Mouse (Mus musculus) hindbrain, postnatal 0 days (tissue): ENCODE measurements around the gene Mms19. TPM values are rescaled to one million over a fixed set of nuclear protein-coding genes. Genes with fewer than 3 reads are reported as not detected.

Experiments used
- ATAC-seq: fragments of 200-750 bp; cut with Nextera tagmentation; 2 replicates; pipeline ENCODE4 v1.8.0; 2017; ENCODE audit warnings: mild to moderate bottlenecking, moderate TSS enrichment, moderate library complexity
- DNase-seq: peaks from one replicate; pipeline ENCODE4 v3.0.0-alpha.2; 2015; ENCODE audit warnings: low spot score
- H3K27ac ChIP-seq: fragments of 300-500 bp; sonication (generic); 2 replicates; pipeline ENCODE4 v1.5.1; 2014; ENCODE audit warnings: mild to moderate bottlenecking
- H3K27me3 ChIP-seq: fragments of 300-500 bp; sonication (generic); 2 replicates; pipeline ENCODE4 v1.6.1; 2014; ENCODE audit warnings: low read length, mixed read lengths; ENCODE audit not compliant: insufficient read depth
- H3K36me3 ChIP-seq: fragments of 300-500 bp; sonication (generic); 2 replicates; pipeline ENCODE4 v1.6.1; 2014; ENCODE audit warnings: low read length, mixed read lengths; ENCODE audit not compliant: insufficient read depth
- H3K4me1 ChIP-seq: fragments of 300-500 bp; sonication (generic); 2 replicates; pipeline ENCODE4 v1.6.1; 2014; ENCODE audit warnings: antibody characterized with exemption, low read length, mixed read lengths; ENCODE audit not compliant: insufficient read depth
- H3K4me2 ChIP-seq: fragments of 300-500 bp; sonication (generic); 2 replicates; pipeline ENCODE4 v1.6.1; 2014; ENCODE audit warnings: low read depth, mild to moderate bottlenecking, low read length, moderate library complexity, mixed read lengths
- H3K4me3 ChIP-seq: fragments of 300-500 bp; sonication (generic); 2 replicates; pipeline ENCODE4 v1.5.1; 2014; ENCODE audit warnings: low read length
- H3K9ac ChIP-seq: fragments of 300-500 bp; sonication (generic); replicated peaks from 2 replicates; pipeline ENCODE4 v1.6.1; 2014; ENCODE audit warnings: mild to moderate bottlenecking, low read length, moderate library complexity, mixed read lengths
- H3K9me3 ChIP-seq: fragments of 300-500 bp; sonication (generic); 2 replicates; pipeline ENCODE4 v1.6.1; 2016; ENCODE audit warnings: low read length, mixed read lengths
- CTCF ChIP-seq: IDR thresholded peaks from 2 replicates; pipeline ENCODE4 v1.5.1; 2016; ENCODE audit warnings: antibody characterized with exemption, control low read depth, low read depth
- WGBS: fragments of 180-500 bp; shearing (Covaris S2); extraction: QIAGEN DNeasy Blood & Tissue Kit; methylation state at CpG from one replicate; pipeline ENCODE4 v1.1.7; 2014; 5-methylcytosine and 5-hydroxymethylcytosine counted together
- polyA plus RNA-seq: library from polyadenylated mRNA; unstranded; fragments of >200 nt; fragmentation: Nextera tagmentation; extraction: Ambion mirVana; gene quantifications from 2 replicates; pipeline ENCODE4 v1.2.1, GENCODE M21; 2015
- total RNA-seq: library from RNA; depleted of rRNA; stranded (reverse); fragments of >200 nt; gene quantifications from 2 replicates; pipeline ENCODE4 v1.2.3, GENCODE M21; 2014

Gene Mms19
- total and polyA plus RNA-seq, 2 experiments from 2014 or later = 28.8 to 54.8 TPM

- peak overlapping the region; percentile 6; the same call in 1 of the 2 replicates for H3K27ac ChIP-seq
- H3K9me3 ChIP-seq = no peaks in the 10 kb centered on the region
- no peak overlapping the region for H3K4me2 ChIP-seq
- DNase-seq (peak; percentile 38), ATAC-seq (peak; percentile 59; the same call in 1 of the 2 replicates)
- no peak overlapping the region for H3K9ac ChIP-seq
- H3K27me3 ChIP-seq = no peaks in the 10 kb centered on the region
- 40% methylated on average over 13 of the region's 13 CpGs for WGBS
- no peak overlapping the region for H3K4me3 ChIP-seq
- H3K36me3 ChIP-seq = no peaks in the 10 kb centered on the region
- H3K4me1 ChIP-seq = no peaks in the 10 kb centered on the region; the same call in 1 of the 2 replicates
- no peak for TF ChIP-seq CTCF
Observed at GRCm38 (mm10) chr19:41973891-41974794, 6.8 kb downstream of the Mms19 start.

- DNase-seq (no peak), ATAC-seq (no peak)
- WGBS = 94% methylated on average over 7 of the region's 7 CpGs
- H3K27ac ChIP-seq = no peak overlapping the region
- peaks cover 10% of the 10 kb centered on the region; the same call in 1 of the 2 replicates for H3K36me3 ChIP-seq
- H3K4me1 ChIP-seq = no peaks in the 10 kb centered on the region
- H3K9ac ChIP-seq = no peak overlapping the region
- no peaks in the 10 kb centered on the region for H3K9me3 ChIP-seq
- H3K27me3 ChIP-seq = no peaks in the 10 kb centered on the region
- no peak overlapping the region for H3K4me3 ChIP-seq
- no peak overlapping the region for H3K4me2 ChIP-seq
- no peak for TF ChIP-seq CTCF
Observed at GRCm38 (mm10) chr19:41969618-41970017, 11.3 kb downstream of the Mms19 start.

GRCm38 (mm10) chr19:41953574-41953973, 27.4 kb downstream of the Mms19 start:
- peaks cover 56% of the 10 kb centered on the region for H3K36me3 ChIP-seq
- no peak overlapping the region for H3K4me2 ChIP-seq
- WGBS = 85% methylated on average over 3 of the region's 3 CpGs
- no peak overlapping the region for H3K9ac ChIP-seq
- no peaks in the 10 kb centered on the region for H3K4me1 ChIP-seq
- no peak for ATAC-seq
- H3K27me3 ChIP-seq = no peaks in the 10 kb centered on the region
- no peak overlapping the region for H3K4me3 ChIP-seq
- no peaks in the 10 kb centered on the region for H3K9me3 ChIP-seq
- H3K27ac ChIP-seq = no peak overlapping the region
- no peak for DNase-seq
- TF ChIP-seq CTCF = no peak

- WGBS = 77% methylated on average over 4 of the region's 4 CpGs
Observed at GRCm38 (mm10) chr19:41952287-41952686, 28.7 kb downstream of the Mms19 start.

GRCm38 (mm10) chr19:41943841-41944240, 37.1 kb downstream of the Mms19 start:
- no peak for DNase-seq
- Histone ChIP-seq H3K36me3 (peaks cover 88% of the 10 kb centered on the region), H3K27me3 (no peaks in the 10 kb centered on the region), H3K9me3 (no peaks in the 10 kb centered on the region), H3K4me3 (no peak overlapping the region), H3K27ac (no peak overlapping the region), H3K4me2 (no peak overlapping the region), H3K9ac (no peak overlapping the region), H3K4me1 (no peaks in the 10 kb centered on the region)
- 89% methylated on average over 7 of the region's 7 CpGs for WGBS
- no peak for TF ChIP-seq CTCF
- ATAC-seq = no peak

More at GRCm38 (mm10) chr19:41952287-41952686, 28.7 kb downstream of the Mms19 start:
- Histone ChIP-seq H3K9ac (no peak overlapping the region), H3K27me3 (no peaks in the 10 kb centered on the region), H3K36me3 (peaks cover 58% of the 10 kb centered on the region), H3K4me1 (no peaks in the 10 kb centered on the region), H3K27ac (no peak overlapping the region), H3K4me2 (no peak overlapping the region), H3K4me3 (no peak overlapping the region), H3K9me3 (no peaks in the 10 kb centered on the region)
- DNase-seq = peak; percentile 32
- peak; percentile 73; the same call in 1 of the 2 replicates for ATAC-seq
- TF ChIP-seq CTCF = peak; percentile 57

- no peak overlapping the region for H3K4me3 ChIP-seq
- WGBS = 89% methylated on average over 5 of the region's 5 CpGs
- no peak for DNase-seq
- H3K36me3 ChIP-seq = peaks cover 47% of the 10 kb centered on the region
- H3K9me3 ChIP-seq = no peaks in the 10 kb centered on the region
- H3K4me1 ChIP-seq = peaks cover 7% of the 10 kb centered on the region
- H3K4me2 ChIP-seq = no peak overlapping the region
- no peak overlapping the region for H3K27ac ChIP-seq
- no peak for ATAC-seq
- TF ChIP-seq CTCF = no peak
- no peak overlapping the region for H3K9ac ChIP-seq
- no peaks in the 10 kb centered on the region for H3K27me3 ChIP-seq
Observed at GRCm38 (mm10) chr19:41938539-41938938, 42.4 kb downstream of the Mms19 start.

- 82% methylated on average over 1 of the region's 1 CpGs for WGBS
- DNase-seq (no peak), ATAC-seq (no peak)
- no peaks in the 10 kb centered on the region for H3K9me3 ChIP-seq
- no peaks in the 10 kb centered on the region for H3K27me3 ChIP-seq
- no peak overlapping the region for H3K4me2 ChIP-seq
- H3K36me3 ChIP-seq = peaks cover 28% of the 10 kb centered on the region
- H3K4me1 ChIP-seq = peaks cover 7% of the 10 kb centered on the region
- no peak overlapping the region for H3K9ac ChIP-seq
- no peak for TF ChIP-seq CTCF
- no peak overlapping the region for H3K4me3 ChIP-seq
- no peak overlapping the region for H3K27ac ChIP-seq
Observed at GRCm38 (mm10) chr19:41935921-41936320, 45.0 kb downstream of the Mms19 start.
